Mouse (Mus musculus): ENCODE measurements around the gene Plpp2. TPM values are rescaled to one million over a fixed set of nuclear protein-coding genes. Genes with fewer than 3 reads are reported as not detected.

Plpp2 gene
- polyA plus RNA-seq, 1 experiment from 2014 or later: 19.3 TPM

DNA sequence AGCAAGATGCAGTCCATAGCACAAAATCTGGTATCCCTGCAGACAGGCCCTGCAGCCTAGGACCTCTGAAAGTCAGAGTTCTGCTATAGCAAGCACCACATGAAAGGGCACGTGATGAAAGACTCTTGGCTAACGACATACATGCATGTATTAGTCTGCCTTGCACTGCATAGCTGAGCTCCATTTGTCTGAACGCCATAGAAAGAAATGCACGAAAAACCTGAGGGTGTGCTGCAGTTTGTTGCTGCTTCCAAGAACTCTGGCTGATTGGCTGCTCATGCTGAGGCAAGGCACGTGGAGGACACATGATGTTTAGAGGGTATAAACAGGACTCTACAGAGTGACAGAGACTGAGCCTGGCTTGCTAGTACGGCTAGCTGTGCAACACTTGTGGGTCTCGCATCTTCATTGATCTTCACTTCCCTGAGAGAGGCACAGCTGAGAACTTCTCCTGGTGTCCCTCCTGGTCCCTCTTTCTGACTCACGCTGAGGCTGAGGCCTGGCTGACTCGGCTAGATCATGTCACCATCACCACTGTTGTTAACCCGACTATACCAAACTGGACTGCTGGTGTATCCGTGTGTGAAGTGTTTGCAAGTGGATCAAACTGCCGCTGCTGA, 3.0 kb upstream of the Plpp2 start:
- Histone ChIP-seq H3K4me3 (no peak overlapping the region), H3K9me3 (no peaks in the 10 kb centered on the region), H3K27ac (no peak overlapping the region), H3K36me3 (peaks cover 39% of the 10 kb centered on the region), H3K27me3 (ENCODE audit: insufficient read depth, poor library complexity, severe bottlenecking) (peaks cover 24% of the 10 kb centered on the region), H3K4me1 (replicated peaks) (peaks cover 21% of the 10 kb centered on the region)
- WGBS: 78% methylated on average over 12 of the region's 12 CpGs
- DNase-seq (ENCODE audit: low spot score): peak; percentile 1

DNA sequence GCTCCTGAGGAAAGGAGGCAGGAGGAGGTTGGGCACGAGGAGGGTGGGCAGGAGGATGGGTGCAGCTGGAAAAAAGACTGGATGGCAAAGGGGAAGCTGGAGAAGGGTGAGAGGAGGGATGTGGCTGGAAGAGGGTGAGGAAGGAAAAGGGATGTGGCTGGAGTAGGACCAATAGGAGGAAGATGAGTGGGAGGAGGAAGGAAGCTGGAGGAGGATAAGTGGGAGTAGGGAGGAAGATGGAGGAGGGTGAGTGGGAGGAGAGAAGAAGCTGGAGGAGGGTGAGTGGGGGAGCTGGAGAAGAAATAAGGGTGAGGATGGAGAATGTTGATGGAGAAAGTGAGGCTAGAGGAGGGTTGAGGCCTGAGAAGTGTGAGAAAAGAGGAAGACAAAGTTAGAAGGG, 1.8 kb upstream of the Plpp2 start:
- WGBS: 68% methylated on average over 1 of the region's 1 CpGs
- Histone ChIP-seq H3K9me3 (no peaks in the 10 kb centered on the region), H3K4me1 (replicated peaks) (peaks cover 21% of the 10 kb centered on the region), H3K27me3 (ENCODE audit: insufficient read depth, poor library complexity, severe bottlenecking) (peaks cover 24% of the 10 kb centered on the region), H3K4me3 (no peak overlapping the region), H3K36me3 (peaks cover 28% of the 10 kb centered on the region), H3K27ac (no peak overlapping the region)
- no peak for DNase-seq (ENCODE audit: low spot score)

DNA sequence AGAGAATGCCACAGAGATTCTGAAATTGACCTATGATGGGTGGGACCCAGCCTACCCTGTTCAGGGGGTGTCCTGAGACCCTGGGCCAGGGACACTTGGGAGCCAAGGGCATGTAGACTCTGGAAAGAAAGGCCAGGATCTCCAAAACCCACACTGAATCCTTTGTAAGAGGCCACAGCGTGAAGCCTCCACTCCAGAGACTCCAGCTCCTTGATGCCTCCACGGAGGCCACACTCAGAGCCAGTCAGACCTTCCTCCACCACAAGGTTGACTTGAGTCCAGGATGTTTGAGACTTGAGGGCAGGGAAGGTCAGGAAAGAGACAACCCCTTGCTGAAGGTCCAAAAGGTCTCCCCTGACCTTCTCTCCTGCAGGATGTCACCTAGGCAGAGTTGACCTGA, 830 bp upstream of the Plpp2 start:
- no peaks in the 10 kb centered on the region for H3K9me3 ChIP-seq
- H3K4me1 ChIP-seq (replicated peaks): peaks cover 21% of the 10 kb centered on the region
- peaks cover 24% of the 10 kb centered on the region for H3K27me3 ChIP-seq (ENCODE audit: insufficient read depth, poor library complexity, severe bottlenecking)
- no peak overlapping the region for H3K27ac ChIP-seq
- H3K36me3 ChIP-seq: peaks cover 18% of the 10 kb centered on the region
- peak; percentile 1 for DNase-seq (ENCODE audit: low spot score)
- H3K4me3 ChIP-seq: peak overlapping the region; percentile 62
- WGBS: 90% methylated on average over 2 of the region's 2 CpGs

DNA sequence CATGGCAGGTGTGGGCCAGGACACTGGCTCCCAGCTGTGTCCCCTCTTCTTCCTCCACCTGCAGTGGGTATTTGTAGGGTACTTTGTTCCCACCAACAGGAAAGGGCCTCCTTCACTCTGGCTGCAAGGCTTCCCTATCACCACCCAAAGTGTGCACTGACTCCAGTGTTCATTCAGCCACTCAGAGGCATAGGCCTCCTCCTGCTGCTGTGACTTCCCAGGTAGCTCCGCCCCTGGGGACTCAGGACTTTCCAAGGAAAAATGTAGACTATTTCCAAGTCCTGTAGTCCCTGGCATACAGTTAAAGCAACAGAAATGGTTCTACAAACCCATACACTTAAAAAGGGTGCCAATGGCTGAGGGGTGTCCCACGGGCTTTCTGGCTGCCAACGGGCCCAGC, 918 bp downstream of the Plpp2 start:
- peak; percentile 14 for DNase-seq (ENCODE audit: low spot score)
- 30% methylated on average over 3 of the region's 3 CpGs for WGBS
- peaks cover 21% of the 10 kb centered on the region for H3K4me1 ChIP-seq (replicated peaks)
- peaks cover 3% of the 10 kb centered on the region for H3K36me3 ChIP-seq
- peak overlapping the region; percentile 83 for H3K27ac ChIP-seq
- no peaks in the 10 kb centered on the region for H3K9me3 ChIP-seq
- H3K4me3 ChIP-seq: peak overlapping the region; percentile 62
- peaks cover 24% of the 10 kb centered on the region for H3K27me3 ChIP-seq (ENCODE audit: insufficient read depth, poor library complexity, severe bottlenecking)

DNA sequence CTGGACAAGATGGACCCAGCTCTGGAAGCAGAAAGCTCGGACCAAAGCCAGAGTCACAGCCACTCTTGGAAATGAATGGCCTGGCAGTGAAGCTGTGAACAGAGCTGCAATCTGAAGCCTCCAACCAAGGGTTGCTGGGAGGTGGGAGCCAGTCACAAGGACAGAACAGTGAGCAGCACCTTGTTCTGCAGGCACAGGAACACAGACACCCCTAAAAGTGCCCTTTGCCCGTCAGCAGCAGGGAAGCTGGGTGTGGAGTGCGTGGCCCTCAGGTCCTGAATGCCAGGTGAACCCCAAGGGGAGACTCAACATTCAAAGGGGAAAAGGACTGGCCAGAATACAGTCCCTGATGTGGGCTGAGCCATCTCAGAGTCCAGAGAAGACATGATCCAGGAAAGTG, 2.0 kb downstream of the Plpp2 start:
- Histone ChIP-seq H3K36me3 (peaks cover 13% of the 10 kb centered on the region), H3K4me1 (replicated peaks) (peaks cover 21% of the 10 kb centered on the region), H3K9me3 (no peaks in the 10 kb centered on the region), H3K4me3 (no peak overlapping the region), H3K27me3 (ENCODE audit: insufficient read depth, poor library complexity, severe bottlenecking) (peaks cover 24% of the 10 kb centered on the region), H3K27ac (no peak overlapping the region)
- 90% methylated on average over 3 of the region's 3 CpGs for WGBS
- peak; percentile 2 for DNase-seq (ENCODE audit: low spot score)

DNA sequence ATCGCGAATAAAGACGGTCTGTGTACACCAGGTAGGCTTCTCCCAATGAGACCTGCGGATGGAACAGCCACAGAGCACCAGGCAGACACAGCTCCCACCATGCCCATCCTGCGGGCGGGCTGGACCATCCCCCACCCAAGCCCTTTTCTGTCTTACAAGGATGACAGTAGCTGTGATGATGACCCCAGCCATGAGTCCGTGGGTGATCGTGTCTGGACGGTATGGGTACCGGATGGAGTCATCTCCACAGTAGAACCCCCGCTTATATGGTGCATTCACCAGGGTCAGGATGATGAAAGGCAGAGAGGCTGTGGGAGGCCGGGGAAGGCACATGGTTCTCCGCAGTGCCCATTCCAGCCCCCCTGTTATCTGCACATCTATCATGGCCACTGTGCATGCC, 2.9 kb downstream of the Plpp2 start:
- Histone ChIP-seq H3K27me3 (ENCODE audit: insufficient read depth, poor library complexity, severe bottlenecking) (peaks cover 24% of the 10 kb centered on the region), H3K36me3 (peaks cover 21% of the 10 kb centered on the region), H3K4me3 (no peak overlapping the region), H3K9me3 (no peaks in the 10 kb centered on the region), H3K27ac (no peak overlapping the region), H3K4me1 (replicated peaks) (peaks cover 21% of the 10 kb centered on the region)
- DNase-seq (ENCODE audit: low spot score): no peak
- WGBS: 94% methylated on average over 13 of the region's 13 CpGs

DNA sequence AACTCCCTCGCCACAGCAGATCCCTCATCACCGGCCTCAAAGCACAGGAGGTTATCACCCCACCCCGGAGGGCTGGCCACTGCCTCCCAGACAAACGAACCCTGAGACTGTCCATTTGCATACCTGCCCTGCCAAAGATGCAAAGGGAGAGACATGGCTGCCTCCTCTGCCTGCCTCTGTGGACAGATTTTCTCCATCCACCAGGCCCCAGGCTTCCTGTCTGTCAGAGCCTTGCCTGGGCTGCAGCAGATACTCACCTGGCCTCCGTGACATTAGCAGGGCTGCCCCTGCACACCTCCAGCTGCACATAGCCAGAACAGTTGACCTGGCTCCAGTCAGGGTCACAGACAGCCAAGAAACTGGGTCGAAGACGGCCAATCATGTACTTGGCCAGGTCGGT, 3.4 kb downstream of the Plpp2 start:
- H3K4me1 ChIP-seq (replicated peaks): peaks cover 21% of the 10 kb centered on the region
- DNase-seq (ENCODE audit: low spot score): peak; percentile 2
- peaks cover 22% of the 10 kb centered on the region for H3K27me3 ChIP-seq (ENCODE audit: insufficient read depth, poor library complexity, severe bottlenecking)
- H3K4me3 ChIP-seq: no peak overlapping the region
- H3K27ac ChIP-seq: no peak overlapping the region
- WGBS: 72% methylated on average over 8 of the region's 8 CpGs
- H3K9me3 ChIP-seq: no peaks in the 10 kb centered on the region
- peaks cover 26% of the 10 kb centered on the region for H3K36me3 ChIP-seq

DNA sequence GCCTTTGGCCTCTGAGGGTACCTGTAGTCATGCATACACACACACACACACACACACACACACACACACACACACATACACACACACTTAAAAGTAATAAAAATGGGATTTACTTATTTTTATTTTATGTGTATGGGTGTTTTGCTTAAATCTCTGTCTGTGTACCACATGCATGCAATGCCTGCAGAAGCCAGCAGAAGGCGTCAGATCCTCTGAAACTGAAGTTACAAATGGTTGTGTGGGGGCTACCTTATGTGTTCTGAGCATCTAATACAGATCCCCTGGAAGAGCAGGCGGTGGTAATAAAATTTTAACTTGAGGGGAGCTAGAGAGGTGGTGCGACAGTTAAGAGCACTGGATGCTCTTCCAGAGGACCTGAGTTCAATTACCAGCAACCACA, 5.5 kb downstream of the Plpp2 start:
- Histone ChIP-seq H3K27me3 (ENCODE audit: insufficient read depth, poor library complexity, severe bottlenecking) (peaks cover 11% of the 10 kb centered on the region; the same call in 1 of the 2 replicates), H3K36me3 (peaks cover 35% of the 10 kb centered on the region), H3K9me3 (no peaks in the 10 kb centered on the region), H3K4me1 (replicated peaks) (peaks cover 8% of the 10 kb centered on the region), H3K4me3 (no peak overlapping the region), H3K27ac (no peak overlapping the region)
- WGBS: 80% methylated on average over 3 of the region's 3 CpGs
- DNase-seq (ENCODE audit: low spot score): peak; percentile 2

DNA sequence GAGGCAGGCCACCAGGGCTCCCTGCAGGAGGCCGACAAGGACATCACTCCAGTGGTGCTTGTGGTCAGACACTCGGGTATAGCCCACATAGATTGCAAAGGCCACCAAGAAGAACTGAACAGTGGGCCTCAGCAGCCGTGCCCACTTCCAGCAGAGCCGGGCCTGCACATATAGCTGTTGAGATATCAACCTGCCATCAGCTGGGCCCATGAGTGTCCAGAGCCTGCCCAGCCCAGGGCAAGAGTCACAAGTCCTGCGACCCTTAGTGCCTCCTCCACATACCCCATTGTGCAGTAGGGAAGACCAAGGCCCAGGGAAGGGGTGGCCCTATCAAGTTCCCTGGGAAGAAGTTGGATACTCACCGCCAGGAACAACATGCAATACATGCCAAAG, 6.1 kb downstream of the Plpp2 start:
- Histone ChIP-seq H3K4me1 (replicated peaks) (peaks cover 1% of the 10 kb centered on the region), H3K27ac (no peak overlapping the region), H3K4me3 (no peak overlapping the region), H3K27me3 (ENCODE audit: insufficient read depth, poor library complexity, severe bottlenecking) (peaks cover 9% of the 10 kb centered on the region; the same call in 1 of the 2 replicates), H3K9me3 (no peaks in the 10 kb centered on the region), H3K36me3 (peaks cover 35% of the 10 kb centered on the region)
- 85% methylated on average over 6 of the region's 6 CpGs for WGBS
- no peak for DNase-seq (ENCODE audit: low spot score)

DNA sequence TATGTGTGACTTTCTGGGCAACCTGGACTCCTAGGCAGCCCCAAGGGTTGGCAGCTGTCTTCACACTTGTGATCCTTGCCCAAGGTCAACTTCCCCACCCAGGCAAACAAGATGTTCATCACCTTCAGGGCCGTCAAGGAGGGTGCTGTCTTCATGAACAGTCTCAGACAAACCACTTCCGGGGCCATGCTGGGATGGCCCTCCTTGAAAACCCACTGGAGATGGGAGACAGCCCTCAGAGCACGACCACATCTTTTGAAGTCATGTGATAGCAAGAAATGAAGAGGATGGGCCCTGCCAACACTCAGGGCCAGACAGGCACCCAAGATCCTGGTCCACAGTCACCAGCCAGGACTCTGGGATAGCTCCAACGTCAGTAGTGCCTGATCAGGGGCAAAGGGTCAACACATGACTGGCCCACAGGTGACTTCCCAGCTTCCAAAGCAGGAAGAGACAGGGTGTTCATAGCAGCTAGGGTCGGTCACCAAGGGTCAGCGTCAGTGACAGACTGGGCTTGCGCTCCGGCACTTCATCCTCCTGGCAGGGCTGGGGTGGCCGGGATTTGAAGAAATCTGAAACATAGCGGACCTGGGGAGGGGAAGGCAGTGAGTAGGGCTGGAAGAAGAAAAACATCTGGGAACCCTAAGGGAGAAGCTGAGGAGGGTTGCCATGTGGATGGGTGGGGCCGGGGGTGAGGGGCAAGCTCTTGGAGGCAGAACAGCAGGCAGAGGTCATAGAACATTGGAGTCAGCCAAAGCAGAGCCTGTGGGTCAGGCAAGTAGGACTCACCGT, 6.7 kb downstream of the Plpp2 start:
- Histone ChIP-seq H3K27ac (no peak overlapping the region), H3K27me3 (ENCODE audit: insufficient read depth, poor library complexity, severe bottlenecking) (peaks cover 3% of the 10 kb centered on the region; the same call in 1 of the 2 replicates), H3K4me3 (no peak overlapping the region), H3K36me3 (peaks cover 35% of the 10 kb centered on the region), H3K9me3 (no peaks in the 10 kb centered on the region), H3K4me1 (replicated peaks) (no peaks in the 10 kb centered on the region)
- DNase-seq (ENCODE audit: low spot score): no peak
- 85% methylated on average over 12 of the region's 12 CpGs for WGBS

DNA sequence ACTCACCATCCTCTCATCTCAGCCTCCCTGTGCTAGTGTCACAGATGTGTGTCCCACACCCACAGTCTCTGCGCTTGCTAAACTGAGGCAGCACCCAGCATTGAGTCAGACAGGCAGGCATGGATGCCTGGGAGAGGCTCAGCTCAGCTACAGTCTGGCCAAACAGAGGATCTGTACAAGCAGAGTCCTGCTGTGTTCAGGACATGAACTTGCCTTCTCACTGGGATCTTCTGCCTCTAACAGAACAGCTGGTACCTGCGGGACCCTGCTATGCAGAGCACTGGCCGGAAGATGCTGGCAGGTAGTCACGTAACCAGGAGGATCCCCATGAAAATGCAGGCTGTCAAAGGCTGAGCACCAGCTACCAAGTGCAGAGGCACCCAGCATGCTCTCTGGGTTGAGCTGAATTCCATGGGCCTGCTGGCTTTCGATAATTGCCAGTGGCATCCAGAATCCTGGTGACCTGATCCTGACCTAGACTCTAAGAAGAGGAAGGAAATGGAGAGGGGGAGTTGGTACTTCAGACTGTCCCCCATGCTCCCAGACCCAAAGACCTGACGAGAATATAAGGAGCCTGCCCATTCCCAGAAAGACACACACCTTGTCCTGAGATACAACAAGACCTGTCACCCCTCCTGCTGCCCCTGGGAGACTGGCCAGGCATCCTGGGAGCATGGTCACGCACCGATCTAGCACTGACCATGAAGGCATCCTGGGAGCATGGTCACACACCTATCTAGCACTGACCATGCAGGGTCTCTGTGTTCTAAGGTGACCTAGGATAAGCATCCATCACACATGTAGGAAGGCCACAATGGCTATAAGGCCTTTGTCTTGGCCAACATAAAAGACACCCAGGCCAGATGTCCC, 7.9 kb downstream of the Plpp2 start:
- H3K4me3 ChIP-seq: no peak overlapping the region
- no peaks in the 10 kb centered on the region for H3K9me3 ChIP-seq
- no peak for DNase-seq (ENCODE audit: low spot score)
- WGBS: 93% methylated on average over 8 of the region's 8 CpGs
- H3K4me1 ChIP-seq (replicated peaks): no peaks in the 10 kb centered on the region
- peaks cover 35% of the 10 kb centered on the region for H3K36me3 ChIP-seq
- no peaks in the 10 kb centered on the region for H3K27me3 ChIP-seq (ENCODE audit: insufficient read depth, poor library complexity, severe bottlenecking)
- H3K27ac ChIP-seq: no peak overlapping the region

DNA sequence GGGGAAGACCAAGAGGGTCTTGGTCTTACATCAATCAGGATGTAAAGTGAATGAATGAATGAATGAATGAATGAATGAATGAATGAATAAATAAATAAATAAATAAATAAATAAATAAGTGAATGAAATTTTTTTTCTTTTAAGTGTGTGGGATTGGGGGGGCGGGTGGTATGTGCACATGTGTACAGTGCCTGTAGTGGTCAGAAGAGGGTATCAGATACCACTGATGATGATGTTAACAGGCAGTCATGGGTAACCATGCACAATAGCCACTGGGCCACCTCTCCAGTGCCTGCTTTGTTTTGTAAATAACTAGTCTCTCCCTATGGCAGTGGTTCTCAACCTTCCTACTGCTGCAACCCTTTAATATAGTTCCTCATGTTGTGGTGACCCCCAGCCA, 9.2 kb downstream of the Plpp2 start:
- H3K4me3 ChIP-seq: no peak overlapping the region

DNA sequence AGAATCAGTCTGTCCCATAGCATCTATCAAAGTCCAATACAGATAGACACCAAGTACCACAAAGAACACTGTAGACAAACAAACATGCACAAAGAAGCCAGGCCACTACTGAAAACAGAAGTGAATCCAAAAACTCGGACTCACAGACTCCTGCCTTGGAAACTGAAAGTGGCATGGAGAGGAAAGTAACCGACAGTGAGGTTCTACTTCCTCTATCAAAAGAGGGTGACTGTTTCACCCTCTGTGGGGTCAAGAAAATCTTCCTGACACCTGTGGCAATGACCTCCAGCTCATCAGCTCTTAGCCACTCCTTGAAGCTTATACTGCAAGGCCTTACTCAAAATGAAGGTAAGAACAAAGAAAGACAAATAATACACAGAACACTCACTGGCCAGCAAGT, 26.9 kb downstream of the Plpp2 start:
- Histone ChIP-seq H3K36me3 (no peaks in the 10 kb centered on the region), H3K27ac (no peak overlapping the region), H3K4me3 (no peak overlapping the region), H3K27me3 (ENCODE audit: insufficient read depth, poor library complexity, severe bottlenecking) (no peaks in the 10 kb centered on the region), H3K9me3 (no peaks in the 10 kb centered on the region), H3K4me1 (replicated peaks) (no peaks in the 10 kb centered on the region)
- WGBS: 76% methylated on average over 2 of the region's 2 CpGs
- DNase-seq (ENCODE audit: low spot score): no peak

More for the DNA sequence above, 9.2 kb downstream of the Plpp2 start:
- Histone ChIP-seq H3K27me3 (ENCODE audit: insufficient read depth, poor library complexity, severe bottlenecking) (no peaks in the 10 kb centered on the region), H3K36me3 (peaks cover 35% of the 10 kb centered on the region), H3K4me1 (replicated peaks) (no peaks in the 10 kb centered on the region), H3K9me3 (no peaks in the 10 kb centered on the region), H3K27ac (no peak overlapping the region)
- no peak for DNase-seq (ENCODE audit: low spot score)
- 83% methylated on average over 1 of the region's 1 CpGs for WGBS
